ENCODE assay signal across 30 mouse cellular contexts in the genomic region with DNA sequence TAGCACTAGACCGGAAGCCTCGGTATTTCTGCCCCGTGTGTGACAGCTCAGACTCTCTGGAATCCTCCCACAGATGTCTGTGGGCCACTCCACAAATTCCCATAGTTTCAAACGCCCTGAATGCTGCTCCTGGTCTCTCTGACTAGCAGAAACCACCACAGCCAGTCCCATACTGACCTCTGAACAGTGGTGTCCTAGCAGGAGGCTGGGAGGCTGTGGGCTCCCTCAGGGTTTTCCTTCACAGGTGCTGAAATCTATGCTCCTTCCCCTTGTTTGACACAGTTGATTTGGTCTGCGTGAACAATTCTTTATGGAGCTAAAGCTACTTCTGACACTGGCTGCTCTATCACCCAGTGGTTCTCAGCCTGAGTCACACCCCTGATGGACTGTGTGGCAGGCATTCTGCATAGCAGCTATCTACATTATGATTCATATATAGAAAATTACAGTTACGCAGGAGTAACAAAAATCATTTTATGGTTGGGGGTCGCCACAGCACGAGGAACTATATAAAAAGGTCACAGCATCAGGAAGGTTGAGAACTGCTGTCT.
"Had no signal": no experiment of that assay in that cellular context is flagged by ENCODE, and none has a peak within 500 bp of the region (broad histone marks: within the 10 kb centered on the region; RNA-seq: fewer than 3 reads in every experiment).

No protein-coding gene starts in this region.

- H3K4me3 ChIP-seq: gastrocnemius, adult 2 months; heart, embryonic 10.5 days; heart, embryonic 12.5 days; hindbrain, embryonic 10.5 days; hindbrain, embryonic 12.5 days; intestine, embryonic 15.5 days; kidney, embryonic 15.5 days; left cerebral cortex, adult 2 months; limb, embryonic 10.5 days; limb, embryonic 12.5 days; liver, embryonic 13.5 days; liver, embryonic 15.5 days had no signal

- H3K9me3 ChIP-seq: heart, embryonic 10.5 days; heart, embryonic 12.5 days; hindbrain, embryonic 10.5 days; hindbrain, embryonic 12.5 days; intestine, embryonic 15.5 days; kidney, embryonic 15.5 days; limb, embryonic 10.5 days; liver, embryonic 13.5 days; liver, embryonic 15.5 days had no signal

- H3K4me2 ChIP-seq: heart, embryonic 12.5 days; hindbrain, embryonic 12.5 days; hindbrain, embryonic 14.5 days; intestine, embryonic 15.5 days; kidney, embryonic 15.5 days; limb, embryonic 12.5 days; liver, embryonic 11.5 days; liver, embryonic 13.5 days; liver, embryonic 15.5 days had no signal

- H3K27me3 ChIP-seq: heart, embryonic 12.5 days; hindbrain, embryonic 12.5 days; intestine, embryonic 15.5 days; kidney, embryonic 15.5 days; limb, embryonic 12.5 days; liver, embryonic 13.5 days; liver, embryonic 15.5 days had no signal

- H3K36me3 ChIP-seq: liver, embryonic 15.5 days had no signal

- DNase-seq: gastrocnemius, adult 2 months; gastrocnemius, postnatal 10 days; gastrocnemius, postnatal 25 days; heart, adult 18-20 months; heart, postnatal 10 days; heart, postnatal 4 days; kidney, adult 18-20 months; kidney, adult 8-10 months; kidney, postnatal 14 days; kidney, postnatal 36 days; layer of hippocampus, adult 9-11 months; layer of hippocampus, postnatal 36 days; liver; liver, embryonic 13.5 days had no signal

- H3K27ac ChIP-seq: gastrocnemius, adult 2 months; heart, embryonic 10.5 days; hindbrain, embryonic 10.5 days; hindbrain, embryonic 12.5 days; hindbrain, embryonic 14.5 days; intestine, embryonic 15.5 days; kidney, embryonic 15.5 days; kidney, postnatal 0 days; left cerebral cortex, adult 2 months; limb, embryonic 10.5 days; limb, embryonic 12.5 days; liver, embryonic 13.5 days; liver, embryonic 15.5 days had no signal

- H3K4me1 ChIP-seq: hindbrain, embryonic 10.5 days; hindbrain, embryonic 12.5 days; intestine, embryonic 15.5 days; kidney, embryonic 15.5 days; limb, embryonic 10.5 days; limb, embryonic 12.5 days had no signal

- H3K9ac ChIP-seq: heart, embryonic 12.5 days; hindbrain, embryonic 12.5 days; hindbrain, embryonic 14.5 days; intestine, embryonic 15.5 days; kidney, embryonic 15.5 days; limb, embryonic 12.5 days; liver, embryonic 13.5 days; liver, embryonic 15.5 days had no signal

- ATAC-seq: hindbrain, embryonic 16.5 days; inflammation-experienced regulatory T-cells, adult 6 months; intestine, embryonic 15.5 days; intestine, postnatal 0 days had no signal
